Mouse (Mus musculus) spleen, postnatal 4 days (tissue): Measurements from ENCODE around the gene Esrrg.

Source experiments
- DNase-seq, 2 experiments: peaks; one replicate each; pipeline ENCODE4 v3.0.0; 2022; ENCODE audit warnings: low spot score in 2 of 2

Esrrg gene

GRCm38 (mm10) chr1:187706046-187706445 is 97.5 kb downstream of the Esrrg start:
- no peak for DNase-seq

GRCm38 (mm10) chr1:187707176-187707575 is 98.6 kb downstream of the Esrrg start:
- no peak for DNase-seq

GRCm38 (mm10) chr1:187710434-187710948 is 101.9 kb downstream of the Esrrg start:
- DNase-seq = no peak

GRCm38 (mm10) chr1:187721035-187721434 is 112.4 kb downstream of the Esrrg start:
- no peak for DNase-seq

- no peak for DNase-seq
Measured at GRCm38 (mm10) chr1:187722016-187722415, 113.4 kb downstream of the Esrrg start.

- no peak for DNase-seq
Measured at GRCm38 (mm10) chr1:187724651-187725050, 116.1 kb downstream of the Esrrg start.

- no peak for DNase-seq
Measured at GRCm38 (mm10) chr1:187725351-187725750, 116.8 kb downstream of the Esrrg start.

GRCm38 (mm10) chr1:187731171-187731570 is 122.6 kb downstream of the Esrrg start:
- DNase-seq = no peak

GRCm38 (mm10) chr1:187736507-187736906 is 127.9 kb downstream of the Esrrg start:
- no peak for DNase-seq

GRCm38 (mm10) chr1:187737296-187737695 is 128.7 kb downstream of the Esrrg start:
- DNase-seq = no peak

GRCm38 (mm10) chr1:187740531-187740930 is 131.9 kb downstream of the Esrrg start:
- no peak for DNase-seq

- DNase-seq = no peak
Measured at GRCm38 (mm10) chr1:187741306-187741705, 132.7 kb downstream of the Esrrg start.

- DNase-seq = no peak
Measured at GRCm38 (mm10) chr1:187742071-187742470, 133.5 kb downstream of the Esrrg start.

- no peak for DNase-seq
Measured at GRCm38 (mm10) chr1:187749294-187749693, 140.7 kb downstream of the Esrrg start.

GRCm38 (mm10) chr1:187749931-187750330 is 141.3 kb downstream of the Esrrg start:
- DNase-seq = no peak

GRCm38 (mm10) chr1:187755528-187755927 is 146.9 kb downstream of the Esrrg start:
- DNase-seq = no peak

- DNase-seq = no peak
Measured at GRCm38 (mm10) chr1:187757981-187758380, 149.4 kb downstream of the Esrrg start.

GRCm38 (mm10) chr1:187758546-187758945 is 150.0 kb downstream of the Esrrg start:
- no peak for DNase-seq

GRCm38 (mm10) chr1:187759536-187759935 is 150.9 kb downstream of the Esrrg start:
- no peak for DNase-seq

- DNase-seq = no peak
Measured at GRCm38 (mm10) chr1:187762641-187763450, 154.3 kb downstream of the Esrrg start.

- DNase-seq = no peak
Measured at GRCm38 (mm10) chr1:187763451-187763755, 154.8 kb downstream of the Esrrg start.

- no peak for DNase-seq
Measured at GRCm38 (mm10) chr1:187763821-187764220, 155.2 kb downstream of the Esrrg start.

- no peak for DNase-seq
Measured at GRCm38 (mm10) chr1:187765577-187765976, 157.0 kb downstream of the Esrrg start.

- DNase-seq = no peak
Measured at GRCm38 (mm10) chr1:187767355-187767754, 158.8 kb downstream of the Esrrg start.
